Mouse (Mus musculus): ENCODE measurements around the gene Abcg4.
A peak's percentile ranks its signal among the peaks of the same experiment; 100 is the strongest.
"Not testable (repeated sequence)": the region's sequence is repeated elsewhere in the genome, so short reads cannot be mapped to it uniquely, and the experiment has no call there.

The Abcg4 gene

DNA sequence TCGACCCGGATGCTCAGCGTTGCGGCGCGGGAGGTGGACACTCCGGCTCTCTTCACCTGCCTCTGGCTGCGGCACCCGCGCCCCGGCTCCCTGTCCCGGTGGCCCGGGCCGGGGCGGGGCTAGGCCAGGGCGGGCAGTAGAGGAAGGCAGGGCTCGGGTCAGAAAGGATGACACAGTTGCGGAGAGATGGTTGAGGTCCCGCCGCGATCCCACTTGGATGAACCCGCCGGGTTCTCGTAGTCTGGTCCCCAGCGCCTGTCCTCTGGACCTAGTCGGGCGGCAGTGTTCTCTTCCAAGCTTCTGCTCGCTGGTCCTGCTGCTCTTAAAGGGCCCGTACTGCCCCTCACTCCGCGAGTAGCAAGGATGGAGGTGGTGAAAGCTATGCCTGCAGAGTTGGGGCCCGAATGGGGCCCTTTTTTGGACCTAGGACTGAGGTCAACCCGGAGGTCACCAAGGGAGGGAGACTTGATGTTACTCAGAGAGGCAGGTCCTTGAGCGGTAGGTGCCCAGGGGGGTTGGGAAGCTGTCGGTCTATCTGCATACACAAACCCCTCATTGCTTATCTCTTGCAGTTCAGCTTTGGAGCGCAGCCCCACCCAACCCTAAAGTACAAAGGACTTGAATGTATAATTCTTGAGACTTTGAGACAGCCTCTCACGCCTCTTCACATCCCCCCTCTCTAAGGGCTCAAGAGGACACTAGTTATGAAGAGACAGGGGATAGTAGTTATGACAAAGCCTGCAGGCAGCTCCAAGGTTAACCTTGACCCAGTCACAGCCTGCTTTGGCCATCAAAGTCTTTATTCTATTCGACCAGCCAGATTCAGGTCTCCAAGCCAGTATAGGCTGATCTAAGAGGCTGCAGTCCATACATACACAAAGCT lies at the start of gene Abcg4:
Gene Abcg4, minus strand, starts transcription at position 540 of the 883 bp plus-strand sequence.
- peak in 1 of 2 experiments; percentile 56 for DNase-seq (ENCODE audit: low spot score in 2 of 2)

DNA sequence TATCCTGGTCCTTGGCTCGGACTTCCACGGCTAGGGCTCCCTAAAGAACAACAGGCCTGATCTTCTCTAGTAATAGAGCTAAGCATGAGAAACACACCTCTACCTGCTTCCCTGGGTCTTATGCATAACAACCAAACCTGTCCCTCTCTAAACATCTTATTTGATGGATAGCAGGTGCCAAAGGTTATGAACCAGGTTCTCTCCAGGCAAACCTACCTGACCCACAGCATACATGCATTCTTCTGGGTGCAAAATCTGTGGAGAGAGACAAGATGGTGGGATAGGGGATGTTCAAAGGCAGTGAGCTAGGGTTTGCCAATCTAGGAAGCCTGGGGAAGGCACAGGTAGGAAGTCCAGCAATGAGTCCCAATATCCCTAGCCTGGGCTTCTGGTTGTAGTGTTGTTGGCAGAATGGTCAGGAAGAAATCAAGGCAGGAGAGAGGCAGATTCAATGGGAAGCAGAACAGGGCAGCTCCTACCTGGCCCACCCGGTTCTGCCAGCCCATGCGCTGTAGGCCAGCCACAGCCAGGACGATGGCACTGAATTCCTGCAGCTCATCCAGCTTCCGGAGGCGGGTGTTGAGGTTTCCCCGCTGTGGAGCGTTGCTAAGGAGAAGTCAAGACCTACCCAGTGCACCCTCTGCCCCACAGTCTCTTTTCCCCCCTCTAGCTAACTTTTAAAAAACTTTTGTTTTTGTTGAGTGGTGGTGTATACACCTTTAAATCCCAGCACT lies 49.2 kb upstream of the Abcg4 start:
- no peak for DNase-seq (ENCODE audit: low spot score in 2 of 2)

DNA sequence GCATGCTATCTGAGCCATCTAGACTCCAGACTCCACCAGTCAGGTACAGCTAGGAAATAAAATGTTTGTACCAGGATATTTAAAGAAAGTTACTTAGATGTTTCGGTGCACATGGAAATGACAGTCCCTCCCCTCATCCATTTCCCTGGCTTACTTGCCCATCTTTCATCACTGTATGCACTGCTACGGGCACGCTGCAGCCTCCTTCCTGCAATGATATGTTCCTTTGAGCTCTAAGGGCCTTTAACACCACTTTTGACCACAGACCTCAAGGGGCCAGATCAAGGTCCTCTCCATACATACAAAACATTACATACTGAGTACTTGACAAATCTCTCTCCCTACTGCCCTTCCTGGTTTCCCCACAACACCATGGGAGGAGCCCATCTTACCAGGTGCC lies 48.5 kb upstream of the Abcg4 start:
- DNase-seq (ENCODE audit: low spot score in 2 of 2): no peak

DNA sequence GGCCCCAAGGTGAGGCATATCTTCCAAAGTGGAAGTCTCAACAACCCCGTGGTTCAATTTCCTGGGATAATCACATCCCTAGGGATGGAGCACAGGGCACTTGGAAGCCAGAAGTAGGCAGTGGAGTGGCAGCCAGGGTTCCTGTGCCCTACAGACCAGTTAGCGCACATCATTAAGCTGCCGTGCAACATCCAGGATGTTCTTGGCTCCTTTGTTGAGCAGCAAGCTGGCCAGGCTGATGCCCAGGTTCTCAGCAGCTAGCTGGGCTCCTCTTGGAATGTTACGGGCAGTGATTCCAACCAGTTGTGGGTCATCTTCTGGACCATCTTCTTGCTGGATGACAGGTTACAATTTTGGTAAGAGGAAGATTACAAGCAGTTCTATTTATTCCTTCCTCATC lies 48.1 kb upstream of the Abcg4 start:
- DNase-seq (ENCODE audit: low spot score in 2 of 2): not testable (repeated sequence)

DNA sequence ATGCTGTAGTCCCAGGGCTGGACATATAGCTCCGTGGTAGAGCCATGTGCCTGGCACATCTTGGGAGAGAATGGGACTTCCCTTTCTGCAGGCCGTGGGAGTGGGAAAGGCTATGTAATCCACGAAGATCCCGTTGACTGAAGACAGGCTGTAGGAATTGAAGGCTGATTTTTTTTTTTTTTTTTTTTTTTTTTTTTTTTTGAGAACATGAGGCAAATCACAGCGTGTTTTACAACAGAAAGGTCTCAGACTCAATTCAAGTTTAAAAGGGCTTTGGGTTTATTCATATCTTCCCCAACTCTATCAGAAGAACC lies 47.6 kb upstream of the Abcg4 start:
- no peak for DNase-seq (ENCODE audit: low spot score in 2 of 2)

DNA sequence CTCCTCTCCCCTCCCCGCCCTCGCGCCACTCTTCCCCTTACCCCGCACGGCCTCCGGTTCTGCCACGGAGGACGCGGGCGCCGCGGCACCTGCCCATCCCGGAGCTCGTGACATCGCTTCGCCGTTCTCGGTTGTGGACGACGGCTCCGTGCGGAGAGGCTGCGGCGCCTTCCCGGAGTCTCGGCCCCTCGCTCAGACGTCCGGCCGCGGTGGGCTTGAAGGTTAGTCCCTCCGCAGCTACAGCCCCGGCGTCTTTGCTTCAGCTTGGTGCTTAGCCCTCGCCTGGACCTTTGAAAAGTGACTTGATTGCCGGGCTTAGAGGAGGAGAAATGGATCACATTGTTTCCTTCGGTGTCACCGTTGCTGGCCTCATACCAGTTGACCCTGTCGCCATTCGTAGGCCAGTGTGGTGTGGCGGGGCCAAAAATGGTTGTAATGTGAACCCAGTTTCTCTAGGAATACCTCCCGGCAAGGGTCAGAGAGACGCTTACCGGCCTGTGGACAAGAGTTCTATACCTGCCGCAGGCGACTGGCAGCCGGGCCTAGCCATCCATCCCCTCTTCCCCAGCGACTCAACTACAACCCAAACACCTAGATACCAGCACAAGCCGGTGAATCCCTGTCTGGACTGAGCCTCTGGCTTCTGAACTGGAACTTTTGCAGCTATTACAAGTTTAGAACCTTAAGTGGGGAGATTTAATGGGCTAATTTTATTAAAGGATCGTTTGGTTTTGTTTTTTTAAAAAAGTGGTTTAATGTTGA lies 47.1 kb upstream of the Abcg4 start:
- DNase-seq (ENCODE audit: low spot score in 2 of 2): peak in 1 of 2 experiments; percentile 21

DNA sequence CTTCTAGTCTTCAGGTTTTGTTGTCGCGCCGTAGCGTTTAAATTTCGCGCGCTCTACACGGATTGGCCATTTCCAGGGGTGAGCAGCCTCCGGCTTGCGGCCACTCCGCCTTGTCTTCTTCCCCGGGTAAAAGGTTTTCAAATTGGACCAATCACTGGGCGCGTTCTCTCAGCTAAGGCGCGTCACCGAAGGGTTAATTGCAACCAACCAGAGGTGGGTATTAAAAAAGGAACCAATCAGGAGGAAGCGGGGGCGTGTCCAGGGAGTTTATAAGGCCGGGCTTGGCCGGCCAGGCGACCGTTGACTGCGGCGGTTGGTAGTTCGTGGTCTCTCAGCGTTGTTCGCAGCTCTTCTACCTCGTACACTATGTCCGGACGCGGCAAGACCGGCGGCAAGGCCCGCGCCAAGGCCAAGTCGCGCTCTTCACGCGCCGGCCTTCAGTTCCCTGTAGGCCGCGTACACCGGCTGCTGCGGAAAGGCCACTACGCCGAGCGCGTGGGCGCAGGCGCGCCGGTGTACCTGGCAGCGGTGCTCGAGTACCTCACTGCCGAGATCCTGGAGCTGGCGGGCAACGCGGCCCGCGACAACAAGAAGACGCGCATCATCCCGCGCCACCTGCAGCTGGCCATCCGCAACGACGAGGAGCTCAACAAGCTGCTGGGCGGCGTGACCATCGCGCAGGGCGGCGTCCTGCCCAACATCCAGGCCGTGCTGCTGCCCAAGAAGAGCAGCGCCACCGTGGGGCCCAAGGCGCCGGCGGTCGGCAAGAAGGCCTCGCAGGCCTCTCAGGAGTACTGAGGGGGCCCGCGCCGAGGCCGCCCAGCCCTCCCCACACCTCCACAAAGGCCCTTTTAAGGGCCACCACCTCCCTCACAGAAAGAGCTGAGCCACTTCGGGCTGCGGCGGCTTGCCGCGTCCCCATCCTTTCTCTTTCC lies 46.2 kb upstream of the Abcg4 start, which contains the start of gene H2afx:
Gene H2afx, plus strand, starts transcription at position 299 of the 935 bp plus-strand sequence.
- peak; percentile 98 to 99 for DNase-seq (ENCODE audit: low spot score in 2 of 2)

DNA sequence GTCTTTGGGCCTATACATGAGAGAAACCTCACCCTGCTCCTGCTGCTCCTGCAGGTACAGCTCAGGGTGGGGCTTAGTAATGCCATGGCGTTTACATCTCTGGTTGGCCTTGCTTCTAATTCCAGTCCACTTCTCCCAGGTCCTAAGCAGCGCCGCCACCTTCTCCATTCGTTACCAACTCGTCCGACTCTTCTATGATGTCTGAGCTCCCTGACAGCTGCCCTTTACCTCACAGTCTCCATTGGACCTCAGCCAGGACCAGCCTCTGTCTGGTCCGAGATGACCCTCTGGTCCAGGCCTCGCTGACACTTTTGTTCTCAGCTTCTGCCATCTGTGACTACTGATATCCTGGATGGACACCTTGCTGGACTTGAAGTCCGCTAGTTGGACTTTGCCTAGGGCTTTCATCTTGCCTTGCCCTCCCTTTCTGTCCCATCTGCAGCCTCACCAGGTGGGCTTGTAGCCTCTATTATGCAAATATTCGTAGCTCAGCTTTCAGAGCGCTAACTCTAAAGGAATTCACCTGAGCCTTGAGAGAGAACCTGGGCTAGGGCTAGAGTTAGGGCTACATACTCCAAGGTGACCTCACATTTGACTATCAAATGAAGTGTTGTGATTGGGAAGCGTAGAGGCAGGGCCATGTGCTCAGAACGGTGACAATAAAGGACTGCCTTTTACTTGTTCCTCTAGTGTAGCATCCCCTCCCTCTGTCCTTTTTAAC lies 44.7 kb upstream of the Abcg4 start:
- no peak for DNase-seq (ENCODE audit: low spot score in 2 of 2)

DNA sequence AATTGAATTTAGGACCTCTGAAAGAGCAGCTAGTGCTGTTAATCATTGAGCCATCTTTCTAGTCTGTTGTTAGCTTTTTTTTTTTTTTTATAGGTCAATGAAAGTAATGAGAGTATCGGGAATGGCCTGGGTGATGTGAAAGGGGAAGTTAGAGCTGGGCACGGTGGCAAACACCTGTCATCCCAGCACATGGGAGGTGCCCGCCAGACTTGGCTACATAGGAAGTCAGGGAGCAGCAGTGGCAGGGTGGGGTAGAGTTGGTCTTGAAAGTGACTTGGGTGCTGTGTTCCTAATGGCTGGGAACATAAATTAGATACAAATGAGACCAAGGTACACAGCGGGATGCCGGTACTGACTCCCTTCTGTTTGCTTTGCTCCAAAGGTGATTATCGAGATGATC lies 42.3 kb upstream of the Abcg4 start:
- no peak for DNase-seq (ENCODE audit: low spot score in 2 of 2)

DNA sequence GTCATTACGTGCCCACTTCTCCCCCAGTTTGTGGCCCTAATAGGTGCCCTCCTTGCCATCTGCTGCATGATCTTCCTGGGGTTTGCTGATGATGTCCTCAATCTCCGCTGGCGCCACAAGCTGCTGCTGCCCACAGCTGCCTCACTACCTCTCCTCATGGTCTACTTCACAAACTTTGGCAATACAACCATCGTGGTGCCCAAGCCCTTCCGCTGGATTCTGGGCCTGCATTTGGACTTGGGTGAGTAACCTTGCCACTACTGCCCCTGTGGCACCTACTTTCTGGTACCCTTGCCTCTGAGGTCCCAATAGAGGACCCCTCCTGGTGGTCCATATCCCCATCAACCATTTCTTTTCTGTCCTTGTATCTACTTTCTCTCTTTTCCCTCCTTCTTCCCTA lies 39.5 kb upstream of the Abcg4 start:
- DNase-seq (ENCODE audit: low spot score in 2 of 2): no peak

DNA sequence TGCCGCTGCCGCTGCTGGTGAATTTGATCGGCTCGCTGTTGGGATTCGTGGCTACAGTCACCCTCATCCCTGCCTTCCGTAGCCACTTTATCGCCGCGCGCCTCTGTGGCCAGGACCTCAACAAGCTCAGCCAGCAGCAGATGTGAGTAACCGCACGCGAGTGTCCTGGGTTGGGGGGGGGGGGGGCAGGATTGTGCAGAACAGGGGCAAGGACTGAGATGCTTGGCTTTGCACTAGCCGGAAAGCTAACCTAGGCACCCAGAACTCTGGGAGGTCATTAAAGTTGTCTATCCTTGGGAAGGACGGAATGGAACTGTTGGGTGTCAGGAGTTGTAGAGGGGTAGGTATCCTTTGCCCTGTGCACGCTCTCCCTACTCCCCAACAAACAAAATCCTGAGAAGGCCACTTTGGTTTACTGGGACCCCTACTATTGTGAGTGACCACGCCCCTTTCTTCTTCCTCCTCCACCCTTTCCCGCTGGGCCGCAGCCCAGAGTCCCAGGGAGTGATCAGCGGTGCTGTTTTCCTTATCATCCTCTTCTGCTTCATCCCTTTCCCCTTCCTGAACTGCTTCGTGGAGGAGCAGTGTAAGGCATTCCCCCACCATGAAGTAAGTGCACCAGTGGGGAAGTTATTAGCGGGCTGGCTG lies 38.8 kb upstream of the Abcg4 start:
- DNase-seq (ENCODE audit: low spot score in 2 of 2): no peak

DNA sequence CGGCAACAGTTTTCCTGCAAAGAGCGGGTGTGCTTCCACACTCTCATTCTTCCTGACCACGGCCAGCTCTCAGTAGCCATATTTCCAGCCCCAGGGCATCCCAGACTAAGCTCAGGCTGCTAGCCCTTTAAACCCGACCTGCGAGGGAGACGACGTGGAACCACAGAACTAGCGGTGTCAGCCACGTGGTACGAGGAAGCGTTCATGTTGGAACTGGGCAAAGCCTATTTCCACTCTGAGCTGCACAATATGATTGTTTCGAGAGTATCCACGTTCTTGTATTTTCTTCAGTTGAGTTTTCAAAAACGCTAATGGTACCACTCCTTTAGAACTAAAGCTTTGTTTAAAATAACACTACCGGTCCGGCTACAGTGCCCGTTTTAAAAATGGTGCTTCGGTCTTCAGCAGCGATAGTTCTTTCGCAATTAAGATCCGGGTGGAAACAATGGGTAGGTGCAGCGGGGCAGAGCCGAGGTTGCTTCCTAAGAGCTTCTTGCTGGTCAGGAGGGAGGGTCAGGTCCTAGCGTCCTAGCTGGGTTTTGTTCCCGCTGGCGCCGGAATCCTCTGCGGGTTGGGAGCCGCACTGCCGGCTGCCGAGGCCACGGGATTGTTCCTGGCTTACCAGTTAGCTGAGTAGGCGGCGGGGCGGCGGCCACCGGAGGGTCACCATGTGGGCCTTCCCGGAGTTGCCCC lies 38.1 kb upstream of the Abcg4 start:
- peak; percentile 77 to 79 for DNase-seq (ENCODE audit: low spot score in 2 of 2)

DNA sequence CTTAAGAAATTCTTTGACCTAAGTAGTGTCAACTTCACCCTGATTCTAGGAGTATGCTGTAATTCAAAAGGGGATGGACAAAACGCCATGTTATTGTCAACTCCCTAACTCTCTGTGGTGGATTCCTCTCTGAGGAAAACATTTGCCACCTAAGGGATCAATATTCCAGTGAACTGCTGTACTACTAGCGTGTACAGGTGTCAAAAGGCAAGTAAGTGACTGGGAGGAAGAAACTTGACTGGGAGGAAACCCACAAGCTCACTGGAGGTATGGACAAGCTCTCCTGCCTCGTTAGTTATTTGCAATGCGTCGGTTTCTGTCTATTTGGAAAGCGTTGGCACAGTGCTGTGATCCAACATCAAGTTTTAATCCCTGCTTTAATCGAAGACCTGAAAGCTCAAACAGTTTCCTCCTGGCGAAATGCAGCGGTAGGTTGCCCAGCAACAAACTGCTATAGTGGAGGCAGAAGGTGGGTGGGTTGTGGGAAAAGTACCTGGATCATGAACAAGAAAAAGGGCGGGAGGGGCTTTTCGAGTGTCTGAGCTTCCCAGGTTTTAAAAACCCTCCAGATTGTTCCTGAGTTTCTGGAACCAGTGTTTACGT lies 37.5 kb upstream of the Abcg4 start, which contains the start of gene Dpagt1:
Gene Dpagt1, plus strand, starts transcription at position 252 of the 603 bp plus-strand sequence.
- DNase-seq (ENCODE audit: low spot score in 2 of 2): no peak

DNA sequence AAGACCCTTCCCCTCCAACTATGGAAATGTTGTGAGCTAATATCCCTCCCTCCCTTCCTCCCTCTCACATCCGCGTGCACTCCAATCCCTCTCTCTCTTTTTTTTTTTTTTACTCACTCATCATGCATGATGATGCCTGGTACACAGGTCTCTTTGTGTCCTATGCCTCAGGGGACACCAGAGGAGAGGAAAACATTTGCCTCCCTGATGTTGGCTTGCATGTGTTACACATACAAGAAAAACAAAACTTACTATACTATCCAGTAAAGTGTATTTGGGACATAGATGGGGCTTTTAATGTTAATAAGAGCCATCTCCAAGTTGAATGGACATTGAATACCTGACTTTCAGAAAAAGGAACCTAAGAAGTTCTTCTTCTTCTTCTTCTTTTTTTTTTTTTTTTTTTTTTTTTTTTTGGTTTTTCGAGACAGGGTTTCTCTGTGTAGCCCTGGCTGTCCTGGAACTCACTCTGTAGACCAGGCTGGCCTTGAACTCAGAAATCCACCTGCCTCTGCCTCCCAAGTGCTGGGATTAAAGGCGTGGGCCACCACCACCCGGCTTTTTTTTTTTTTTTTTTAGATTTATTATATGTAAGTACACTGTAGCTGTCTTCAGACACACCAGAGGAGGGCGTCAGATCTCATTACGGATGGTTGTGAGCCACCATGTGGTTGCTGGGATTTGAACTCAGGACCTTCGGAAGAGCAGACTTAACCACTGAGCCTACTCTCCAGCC lies 36.8 kb upstream of the Abcg4 start:
- not testable (repeated sequence) for DNase-seq (ENCODE audit: low spot score in 2 of 2)

DNA sequence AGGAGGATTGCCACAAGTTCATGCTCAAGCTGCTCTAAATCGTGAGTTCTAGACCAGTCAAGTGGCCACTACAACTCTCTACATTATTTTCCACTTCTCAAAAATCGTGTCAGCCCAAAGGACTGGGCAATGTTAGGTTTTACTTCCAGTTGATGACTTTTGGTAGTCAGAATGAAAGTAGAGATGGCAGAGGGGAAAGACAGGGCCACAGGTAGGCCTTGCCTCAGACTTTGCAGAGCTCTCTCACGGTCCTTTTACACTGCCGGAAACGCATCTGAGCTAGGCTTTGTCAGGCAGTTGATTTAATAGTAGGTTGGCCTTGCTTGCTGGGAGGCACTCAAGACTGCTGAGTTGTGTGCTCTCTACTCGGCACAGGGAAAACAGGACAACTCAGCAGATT lies 35.7 kb upstream of the Abcg4 start:
- DNase-seq (ENCODE audit: low spot score in 2 of 2): no peak

DNA sequence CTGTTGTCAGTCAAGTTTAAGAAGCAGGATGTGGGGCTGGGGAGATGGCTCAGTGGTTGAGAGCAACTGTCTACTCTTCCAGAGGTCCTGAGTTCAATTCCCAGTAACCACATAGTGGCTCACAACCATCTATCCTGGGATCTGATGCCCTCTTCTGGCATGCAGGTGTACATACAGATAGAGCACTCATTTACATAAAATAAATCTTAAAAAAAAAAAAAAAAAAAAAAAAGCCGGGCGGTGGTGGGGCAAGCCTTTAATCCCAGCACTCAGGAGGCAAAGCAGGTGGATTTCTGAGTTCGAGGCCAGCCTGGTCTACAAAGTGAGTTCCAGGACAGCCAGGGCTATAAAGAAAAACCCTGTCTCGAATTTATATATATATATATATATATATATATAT lies 35.2 kb upstream of the Abcg4 start:
- DNase-seq (ENCODE audit: low spot score in 2 of 2): not testable (repeated sequence)

DNA sequence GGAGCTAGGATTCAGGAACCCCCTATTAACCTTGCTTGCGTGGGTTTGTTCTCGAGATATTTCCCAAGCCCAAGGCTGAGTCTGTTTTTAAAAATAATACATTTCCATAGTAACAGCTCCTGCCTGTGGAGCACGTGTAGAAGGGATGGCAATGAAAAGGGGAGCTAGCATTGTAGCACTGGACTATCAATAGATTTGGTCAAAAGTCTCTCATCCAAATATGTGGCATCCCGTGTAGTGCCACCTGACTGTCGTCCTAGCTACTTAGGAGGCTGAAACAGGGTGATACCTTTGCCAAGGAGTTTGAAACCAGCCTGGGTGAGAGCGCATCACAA lies 32.4 kb upstream of the Abcg4 start:
- no peak for DNase-seq (ENCODE audit: low spot score in 2 of 2)
